Mouse (Mus musculus): Measurements from ENCODE around the gene Ntf5.
A peak's percentile ranks its signal among the peaks of the same experiment; 100 is the strongest.
"Not testable (repeated sequence)": the region's sequence is repeated elsewhere in the genome, so short reads cannot be mapped to it uniquely, and the experiment has no call there.

Gene Ntf5

GRCm38 (mm10) chr7:45413113-45413863 lies at the start of gene Ntf5:
Gene Ntf5 (plus strand): TSS chr7:45413695.
- no peak for DNase-seq

- no peak for DNase-seq
Observed at GRCm38 (mm10) chr7:45363983-45364382, 49.5 kb upstream of the Ntf5 start.

DNA sequence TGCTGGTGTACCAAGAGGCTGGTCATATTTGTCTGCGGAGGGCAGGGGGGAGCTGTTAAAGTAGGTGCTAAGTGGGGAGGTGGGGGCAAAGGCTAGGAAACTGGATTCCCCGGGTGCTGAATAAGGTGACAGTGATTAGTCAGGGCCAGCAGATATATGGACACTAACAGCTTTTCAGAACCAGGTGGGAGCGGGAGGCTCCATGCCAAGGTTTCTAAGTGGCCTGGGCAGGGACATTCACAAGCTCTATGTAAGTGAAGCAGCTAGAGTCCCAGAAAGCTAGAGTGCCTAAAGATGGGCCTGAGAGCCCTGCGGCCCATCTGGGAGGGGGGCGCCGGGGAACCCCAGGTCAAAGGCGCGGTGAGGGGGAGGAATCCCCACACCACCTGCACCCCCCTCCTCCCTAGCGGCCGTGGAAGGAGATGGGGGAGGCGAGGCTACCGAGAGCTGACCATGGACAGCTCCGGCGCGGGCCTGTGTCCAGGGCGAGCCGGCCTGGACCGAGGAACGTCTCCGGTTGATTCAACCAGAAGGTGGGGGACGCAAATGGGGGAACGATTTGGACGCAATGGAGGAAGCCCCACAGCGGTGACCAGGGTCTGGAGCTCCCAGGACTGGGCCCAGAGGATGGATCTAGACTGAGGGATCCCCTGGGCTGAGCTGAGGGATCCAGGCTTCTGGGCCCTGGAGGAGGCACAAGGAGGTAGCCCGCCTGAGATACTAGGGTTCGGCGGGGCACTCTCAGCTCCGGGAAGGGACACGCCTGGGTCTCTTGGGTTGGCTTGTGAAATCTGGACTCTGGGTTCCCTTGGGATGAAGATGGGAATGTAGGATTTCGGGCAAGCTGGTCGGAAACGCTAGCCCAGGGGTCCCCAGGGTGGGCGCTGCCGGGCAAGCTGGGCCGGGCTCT lies 47.5 kb upstream of the Ntf5 start:
- no peak for DNase-seq

GRCm38 (mm10) chr7:45366652-45367019 lies 46.9 kb upstream of the Ntf5 start, which contains the start of gene Ppfia3:
Gene Ppfia3 (minus strand): TSS chr7:45367019.
- no peak for DNase-seq

DNA sequence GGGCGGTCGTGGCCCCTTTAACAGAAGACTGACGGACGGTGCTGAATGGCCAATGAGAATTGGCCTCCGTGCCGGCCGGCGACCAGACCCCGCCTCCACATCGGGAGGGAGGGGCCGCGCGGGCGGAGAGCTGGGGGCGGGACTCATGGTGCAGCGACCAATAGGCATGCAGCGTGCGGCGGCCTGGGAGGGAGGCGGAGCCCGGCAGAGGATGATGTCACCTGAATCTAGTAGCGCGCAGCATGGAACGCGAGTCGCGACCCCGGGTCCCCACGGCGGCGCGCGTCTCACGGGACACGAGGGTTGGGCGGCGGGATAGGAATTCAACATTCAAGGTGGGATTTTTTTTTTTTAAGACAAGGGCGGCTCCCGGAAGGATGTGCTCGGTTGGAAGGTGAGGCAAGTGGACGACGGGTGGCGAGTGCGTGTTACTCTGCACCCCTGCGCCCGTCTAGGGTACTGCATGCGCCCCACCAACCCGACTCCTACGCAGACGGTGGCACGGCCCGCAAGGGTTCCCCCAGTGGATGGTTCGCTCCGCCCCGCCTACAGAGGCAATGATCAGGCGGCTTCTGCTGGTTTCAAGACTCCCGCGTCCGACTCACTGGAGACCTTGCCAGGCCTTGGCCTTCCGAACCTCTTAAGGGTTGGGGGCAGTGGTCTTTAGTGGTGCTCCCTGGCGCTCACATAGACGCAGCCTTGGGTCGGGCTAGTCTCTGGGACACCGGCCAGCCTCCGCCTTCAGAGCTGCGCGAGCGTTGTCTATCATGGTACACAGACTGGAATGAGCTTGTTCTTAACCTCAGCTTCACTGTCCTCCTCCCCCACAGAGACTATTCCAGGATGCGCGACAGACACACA lies 46.2 kb upstream of the Ntf5 start:
- peak; percentile 97 for DNase-seq

- DNase-seq, result no peak
Observed at GRCm38 (mm10) chr7:45368178-45368577, 45.3 kb upstream of the Ntf5 start.

GRCm38 (mm10) chr7:45369022-45369745 lies 44.3 kb upstream of the Ntf5 start:
- DNase-seq, result no peak

- DNase-seq, result peak; percentile 46
Observed at GRCm38 (mm10) chr7:45369836-45370474, 43.5 kb upstream of the Ntf5 start.

- DNase-seq, result peak; percentile 81
Observed at GRCm38 (mm10) chr7:45370475-45371311, 42.8 kb upstream of the Ntf5 start, which contains the start of gene Lin7b. Gene Lin7b (minus strand): TSS chr7:45370583.

- no peak for DNase-seq
Observed at GRCm38 (mm10) chr7:45372371-45372770, 41.1 kb upstream of the Ntf5 start.

DNA sequence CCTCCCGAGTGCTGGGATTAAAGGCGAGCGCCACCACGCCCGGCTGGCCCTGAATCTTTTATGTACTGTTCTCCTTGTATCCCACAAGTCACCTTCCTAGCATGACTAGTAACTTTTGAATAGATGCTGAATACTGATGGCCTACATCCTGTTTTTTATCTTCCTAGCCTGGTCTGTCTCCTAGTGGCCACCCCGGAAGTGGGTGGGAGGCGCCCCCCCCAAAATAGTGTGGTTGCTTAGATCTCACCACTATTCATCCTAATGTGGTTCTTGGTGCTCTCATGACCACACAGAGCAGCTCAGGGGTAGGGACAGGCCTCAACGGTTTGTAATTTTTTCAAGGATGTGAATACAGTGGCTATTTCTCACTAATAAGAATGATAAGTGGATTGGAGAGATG lies 38.9 kb upstream of the Ntf5 start:
- DNase-seq, result no peak

GRCm38 (mm10) chr7:45376057-45376456 lies 37.4 kb upstream of the Ntf5 start:
- no peak for DNase-seq

DNA sequence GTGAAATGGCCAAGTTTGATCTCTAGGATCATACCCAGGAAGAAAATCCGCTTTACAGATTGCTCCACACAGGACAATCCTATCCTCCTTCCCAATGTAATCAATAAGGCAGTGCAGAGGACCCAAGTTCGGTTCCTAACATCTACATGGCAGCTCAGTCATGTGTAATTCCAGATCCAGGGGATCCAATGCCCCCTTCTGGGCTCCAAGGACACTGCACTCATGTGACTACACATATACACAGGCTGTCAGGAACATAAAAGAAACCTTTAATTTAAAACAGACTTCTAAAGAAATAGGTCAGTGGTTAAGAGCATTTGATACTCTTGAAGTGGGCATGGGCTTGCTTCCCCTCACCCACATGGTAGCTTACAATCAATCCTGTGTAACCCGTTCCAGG lies 27.4 kb upstream of the Ntf5 start:
- DNase-seq, result no peak

GRCm38 (mm10) chr7:45395129-45395541 lies 18.4 kb upstream of the Ntf5 start:
- no peak for DNase-seq

DNA sequence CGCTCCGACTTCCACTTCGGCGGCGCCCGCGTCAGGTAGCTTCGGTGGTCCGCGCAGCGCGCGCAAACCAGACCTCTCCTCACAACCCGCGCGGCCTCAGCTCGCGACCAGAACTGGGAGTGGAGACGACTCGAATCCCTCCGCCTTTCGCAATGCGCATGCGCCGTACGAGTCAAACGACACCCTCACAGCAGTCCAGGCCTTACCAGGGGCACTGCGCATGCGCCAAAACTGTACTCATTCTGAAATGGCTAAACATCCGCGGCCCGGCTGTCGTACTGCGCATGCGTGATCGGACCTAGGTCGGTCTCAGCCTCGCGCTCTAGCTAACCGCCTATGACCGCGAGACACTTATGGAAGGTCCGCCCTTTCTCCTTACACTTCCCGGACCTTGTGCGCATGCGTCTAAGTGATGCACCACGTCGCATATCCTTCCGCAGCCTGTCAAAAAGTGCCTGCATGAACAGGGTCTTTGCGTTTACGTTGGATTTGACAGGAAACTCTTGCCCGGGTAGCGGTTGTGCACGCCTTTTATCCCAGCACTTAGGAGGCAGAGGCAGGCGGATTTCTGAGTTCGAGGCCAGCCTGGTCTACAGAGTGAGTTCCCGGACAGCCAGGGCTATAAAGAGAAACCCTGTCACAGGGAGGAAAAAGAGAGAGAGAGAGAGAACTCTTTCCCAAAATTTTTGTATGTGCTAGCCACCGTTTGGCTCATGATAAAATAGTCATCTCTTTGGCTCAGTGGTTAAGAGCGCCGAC lies 17.7 kb upstream of the Ntf5 start, which contains the start of gene Snrnp70:
Gene Snrnp70 (minus strand): TSS at position 165 of the 759 bp plus-strand sequence.
- peak; percentile 100 for DNase-seq

DNA sequence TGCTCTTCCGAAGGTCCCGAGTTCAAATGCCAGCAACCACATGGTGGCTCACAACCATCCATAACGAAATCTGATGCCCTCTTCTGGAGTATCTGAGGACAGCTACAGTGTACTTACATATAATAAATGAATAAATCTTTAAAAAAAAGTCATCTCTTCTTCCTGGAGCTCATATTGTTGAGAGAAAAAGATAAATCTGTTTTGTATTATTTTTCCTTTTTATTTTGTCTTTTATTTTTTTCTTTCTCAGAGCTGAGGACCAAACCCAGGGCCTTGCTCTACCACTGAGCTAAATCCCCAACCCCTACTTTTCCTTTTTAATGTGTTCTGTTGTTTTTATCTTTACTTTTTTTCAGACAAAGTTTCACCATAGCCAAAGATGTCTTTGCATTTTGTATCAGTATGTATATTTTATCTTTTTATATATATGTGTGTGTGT lies 17.1 kb upstream of the Ntf5 start:
- DNase-seq, result not testable (repeated sequence)

DNA sequence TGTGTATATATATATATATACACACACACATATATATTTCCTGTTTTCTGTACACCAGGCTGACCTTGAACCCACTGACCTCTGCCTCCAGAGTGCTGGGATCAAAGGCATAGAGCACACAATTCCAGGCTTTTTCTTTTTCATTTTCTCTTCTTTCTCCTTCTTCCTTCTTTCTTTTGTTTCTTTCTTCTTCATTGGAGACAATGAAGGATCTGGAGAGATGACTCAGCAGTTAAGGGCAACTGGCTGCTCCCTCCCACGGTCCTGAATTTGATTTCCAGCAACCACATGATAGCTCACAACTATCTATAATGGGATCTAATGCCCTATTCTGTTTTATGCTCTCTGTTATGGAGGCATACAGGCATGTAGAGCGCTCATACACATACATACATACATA lies 16.7 kb upstream of the Ntf5 start:
- no peak for DNase-seq

DNA sequence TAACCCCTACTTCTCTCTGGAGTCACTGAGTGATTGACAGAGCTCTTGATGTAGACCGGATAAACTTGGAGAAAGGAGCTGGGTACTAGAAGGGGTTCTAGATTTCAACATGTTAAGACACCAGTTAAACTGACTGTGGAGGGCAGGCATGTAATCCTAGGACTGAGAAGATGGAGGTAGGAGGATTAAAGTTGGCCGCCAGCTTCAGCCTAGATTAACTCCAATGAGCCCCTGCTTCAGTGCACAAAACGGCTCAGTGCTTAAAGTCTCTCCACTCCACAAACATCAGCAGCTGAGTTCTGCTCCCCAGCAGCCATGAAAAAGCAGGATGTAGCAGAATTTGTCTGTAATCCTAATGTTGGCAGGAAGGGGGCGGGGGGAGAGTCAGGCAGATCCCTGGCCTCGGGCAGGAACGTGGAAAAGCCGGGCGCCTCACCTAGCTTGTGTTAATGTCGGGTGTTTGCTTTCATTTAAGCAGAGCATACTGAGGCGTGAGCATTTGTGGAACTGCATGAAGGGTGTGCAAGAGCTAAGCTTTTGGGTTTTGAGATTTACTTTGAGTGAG lies 11.9 kb upstream of the Ntf5 start:
- DNase-seq, result no peak

DNA sequence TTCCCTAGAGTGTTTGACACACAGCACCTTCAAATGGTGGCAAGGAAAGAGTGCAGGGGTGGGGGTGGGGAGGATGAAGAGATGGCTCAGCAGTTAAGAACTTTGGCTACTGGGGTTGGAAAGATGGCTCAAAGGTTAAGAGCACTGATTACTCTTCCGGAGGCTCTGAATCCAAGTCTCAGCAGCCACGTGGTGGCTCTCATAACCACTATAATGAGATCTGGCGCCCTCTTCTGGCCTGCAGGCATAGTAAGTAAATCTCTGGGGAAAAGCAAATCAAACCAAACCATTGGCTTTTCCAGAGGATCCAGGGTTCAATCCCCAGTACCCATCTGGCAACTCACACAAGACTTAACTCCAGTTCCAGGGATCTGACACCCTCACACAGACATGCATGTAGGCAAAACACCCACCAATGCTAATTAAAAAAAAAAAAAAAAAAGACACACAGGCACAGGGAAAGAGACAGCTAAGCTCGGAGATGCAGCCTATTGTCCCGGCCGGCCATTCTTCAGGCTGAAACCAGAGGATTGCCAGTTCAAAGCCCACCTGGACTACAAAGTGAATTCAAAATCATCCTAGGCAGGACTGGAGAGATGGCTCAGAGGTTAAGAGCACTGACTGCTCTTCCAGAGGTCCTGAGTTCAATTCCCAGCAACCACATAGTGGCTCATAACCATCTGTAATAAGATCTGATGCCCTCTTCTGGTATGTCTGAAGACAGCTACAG lies 9.8 kb upstream of the Ntf5 start:
- DNase-seq, result peak; percentile 68

Data from right cerebral cortex, postnatal 4 days (tissue).